Mouse (Mus musculus) limb, embryonic 12.5 days (tissue): ENCODE measurements around the gene Tnr. TPM values are rescaled to one million over a fixed set of nuclear protein-coding genes. Genes with fewer than 3 reads are reported as not detected.

Experiments used
- ATAC-seq: fragments of 200-750 bp; cut with Nextera tagmentation; 2 replicates; pipeline ENCODE4 v1.8.0; 2017; ENCODE audit warnings: low read depth, moderate TSS enrichment; ENCODE audit not compliant: insufficient number of reproducible peaks, insufficient read depth, low FRiP score, low TSS enrichment
- H3K27ac ChIP-seq: fragments of 300-500 bp; sonication (generic); 2 replicates; pipeline ENCODE4 v1.5.1; 2016; ENCODE audit warnings: mild to moderate bottlenecking, moderate library complexity
- H3K27me3 ChIP-seq: fragments of 300-500 bp; sonication (generic); 2 replicates; pipeline ENCODE4 v1.6.1; 2016; ENCODE audit warnings: mild to moderate bottlenecking, moderate library complexity
- H3K36me3 ChIP-seq: fragments of 300-500 bp; sonication (generic); 2 replicates; pipeline ENCODE4 v1.6.1; 2016; ENCODE audit warnings: mild to moderate bottlenecking, moderate library complexity
- H3K4me1 ChIP-seq: fragments of 300-500 bp; sonication (generic); replicated peaks from 2 replicates; pipeline ENCODE4 v1.6.1; 2016
- H3K4me2 ChIP-seq: fragments of 300-500 bp; sonication (generic); 2 replicates; pipeline ENCODE4 v1.6.1; 2016; ENCODE audit warnings: mild to moderate bottlenecking, moderate library complexity
- H3K4me3 ChIP-seq: fragments of 300-500 bp; sonication (generic); replicated peaks from 2 replicates; pipeline ENCODE4 v1.5.1; 2016; ENCODE audit warnings: mild to moderate bottlenecking
- H3K9ac ChIP-seq: fragments of 300-500 bp; sonication (generic); replicated peaks from 2 replicates; pipeline ENCODE4 v1.6.1; 2016; ENCODE audit warnings: mild to moderate bottlenecking, moderate library complexity
- H3K9me3 ChIP-seq: fragments of 300-500 bp; sonication (generic); 2 replicates; pipeline ENCODE4 v1.6.1; 2016; ENCODE audit warnings: mild to moderate bottlenecking, moderate library complexity
- WGBS: fragments of 180-500 bp; shearing (Covaris S2); methylation state at CpG from one replicate; pipeline ENCODE4 v1.1.7; 2016; 5-methylcytosine and 5-hydroxymethylcytosine counted together
- polyA plus RNA-seq: library from polyadenylated mRNA; unstranded; fragments of >200 nt; fragmentation: Nextera tagmentation; extraction: Ambion mirVana; gene quantifications from 2 replicates; pipeline ENCODE4 v1.2.1, GENCODE M21; 2016

Gene Tnr
- polyA plus RNA-seq, 1 experiment from 2014 or later, result not detected

DNA sequence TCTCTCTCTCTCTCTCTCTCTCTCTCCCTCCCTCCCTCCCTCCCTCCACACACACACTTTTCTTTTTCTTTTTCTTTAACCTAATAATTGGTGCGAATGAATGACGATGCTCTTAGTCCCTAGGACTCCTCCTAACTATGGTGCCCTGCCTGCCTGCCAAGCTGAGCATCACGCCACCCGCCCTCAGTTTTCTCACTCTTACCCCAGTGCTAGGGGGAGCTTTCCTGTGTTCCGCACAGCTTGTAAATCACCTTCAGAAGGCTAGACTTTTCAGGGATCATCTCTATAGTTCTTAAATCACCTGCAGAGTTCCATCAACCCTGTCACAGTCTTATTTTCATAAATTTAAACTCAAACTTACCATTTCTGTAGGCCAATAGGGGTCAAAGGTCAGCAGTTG is 200.2 kb downstream of the Tnr start:
- ATAC-seq, result no peak

DNA sequence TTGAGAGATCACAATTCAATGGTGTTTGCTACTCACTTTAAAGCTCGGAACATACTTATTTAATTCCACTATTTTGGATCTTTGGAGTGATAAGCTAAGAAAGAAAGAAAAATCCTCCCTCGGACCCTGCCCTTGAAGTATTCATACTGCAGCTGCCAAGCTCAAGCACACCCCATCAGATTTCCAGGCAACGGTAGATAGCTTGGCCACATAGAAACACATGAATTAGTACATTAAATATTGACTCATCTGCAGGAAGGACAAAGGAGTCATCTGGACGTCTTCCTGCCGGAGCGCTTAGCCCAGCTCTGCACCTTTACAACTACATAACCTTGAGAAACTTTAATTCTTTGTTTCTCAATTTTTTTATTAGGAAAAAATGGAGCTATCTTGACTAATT is 205.7 kb downstream of the Tnr start:
- no peaks in the 10 kb centered on the region for H3K9me3 ChIP-seq
- no peaks in the 10 kb centered on the region for H3K27me3 ChIP-seq
- no peak overlapping the region for H3K4me3 ChIP-seq
- no peak for ATAC-seq
- WGBS, result 92% methylated on average over 6 of the region's 6 CpGs
- no peak overlapping the region for H3K27ac ChIP-seq
- no peak overlapping the region for H3K9ac ChIP-seq
- H3K36me3 ChIP-seq, result no peaks in the 10 kb centered on the region
- H3K4me1 ChIP-seq, result no peaks in the 10 kb centered on the region
- no peak overlapping the region for H3K4me2 ChIP-seq

More for the DNA sequence above, 200.2 kb downstream of the Tnr start:
- Histone ChIP-seq H3K9ac (no peak overlapping the region), H3K27ac (no peak overlapping the region), H3K4me1 (no peaks in the 10 kb centered on the region), H3K9me3 (no peaks in the 10 kb centered on the region), H3K36me3 (no peaks in the 10 kb centered on the region), H3K4me2 (no peak overlapping the region), H3K4me3 (no peak overlapping the region), H3K27me3 (no peaks in the 10 kb centered on the region)
- 95% methylated on average over 5 of the region's 5 CpGs for WGBS

DNA sequence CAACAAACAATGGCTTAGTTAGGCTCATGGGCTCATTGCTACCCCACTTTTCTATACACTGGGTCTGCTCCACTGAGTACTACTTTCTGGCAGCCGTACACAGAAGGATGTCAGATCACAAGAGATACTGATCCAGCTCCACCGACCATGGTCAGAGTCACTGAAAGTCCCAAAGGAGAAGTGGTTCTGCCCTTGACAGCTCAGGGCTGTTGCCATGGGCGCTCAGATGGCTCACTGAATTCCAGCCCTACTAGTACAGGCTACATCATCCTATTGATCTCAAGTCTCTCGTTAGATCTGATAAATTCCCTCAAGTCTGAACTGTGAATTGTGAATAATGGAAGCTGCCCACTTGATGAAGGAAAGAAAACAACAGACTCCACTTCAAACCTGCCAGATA is 207.3 kb downstream of the Tnr start:
- H3K9me3 ChIP-seq, result no peaks in the 10 kb centered on the region
- H3K27me3 ChIP-seq, result no peaks in the 10 kb centered on the region
- no peaks in the 10 kb centered on the region for H3K4me1 ChIP-seq
- ATAC-seq, result no peak
- H3K9ac ChIP-seq, result no peak overlapping the region
- H3K4me2 ChIP-seq, result no peak overlapping the region
- WGBS, result 73% methylated on average over 4 of the region's 4 CpGs
- H3K4me3 ChIP-seq, result no peak overlapping the region
- H3K36me3 ChIP-seq, result no peaks in the 10 kb centered on the region
- no peak overlapping the region for H3K27ac ChIP-seq

DNA sequence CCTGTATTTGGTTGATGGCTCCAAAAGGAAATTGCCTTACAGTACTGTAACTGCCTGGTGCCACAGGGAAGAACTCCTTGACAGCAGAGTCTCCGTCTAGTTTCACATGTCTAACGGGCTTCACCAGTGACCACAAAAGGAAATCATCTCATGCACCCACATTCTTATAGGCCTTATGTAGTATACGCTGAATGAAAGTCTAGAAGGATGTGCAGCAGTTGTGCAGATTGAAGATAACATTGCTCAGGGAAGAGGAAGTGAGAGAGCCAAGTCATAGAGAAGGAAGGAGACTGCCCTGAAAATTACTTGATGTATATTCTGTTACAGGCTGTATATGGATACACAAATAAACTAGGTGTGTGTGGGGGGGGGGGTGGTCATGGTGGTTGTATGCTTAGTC is 211.5 kb downstream of the Tnr start:
- Histone ChIP-seq H3K36me3 (no peaks in the 10 kb centered on the region), H3K4me3 (no peak overlapping the region), H3K9me3 (no peaks in the 10 kb centered on the region), H3K27me3 (no peaks in the 10 kb centered on the region), H3K4me1 (no peaks in the 10 kb centered on the region), H3K4me2 (no peak overlapping the region), H3K9ac (no peak overlapping the region), H3K27ac (no peak overlapping the region)
- 92% methylated on average over 3 of the region's 3 CpGs for WGBS
- no peak for ATAC-seq

DNA sequence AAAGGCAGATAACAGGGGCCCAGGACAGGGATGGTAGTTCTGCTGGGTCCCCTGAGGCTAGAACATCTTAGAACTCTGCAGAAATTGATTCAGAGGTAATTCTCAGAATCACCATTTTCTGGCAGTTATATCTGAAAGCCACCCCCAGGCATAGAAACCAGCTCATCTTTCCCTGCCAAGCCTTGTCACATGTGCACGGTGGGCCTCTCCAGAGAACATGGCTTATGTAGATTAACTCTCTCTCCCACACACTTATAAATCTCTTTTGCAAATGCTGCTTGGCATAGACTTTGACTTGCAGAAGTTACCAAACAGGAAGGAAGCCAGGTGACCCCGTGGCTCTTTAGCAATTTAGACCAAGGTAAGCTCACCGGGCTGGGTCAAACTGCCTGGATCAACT is 215.9 kb downstream of the Tnr start:
- H3K4me1 ChIP-seq, result no peaks in the 10 kb centered on the region
- no peaks in the 10 kb centered on the region for H3K36me3 ChIP-seq
- 70% methylated on average over 3 of the region's 3 CpGs for WGBS
- H3K4me2 ChIP-seq, result no peak overlapping the region
- no peak overlapping the region for H3K9ac ChIP-seq
- H3K27ac ChIP-seq, result no peak overlapping the region
- ATAC-seq, result no peak
- no peaks in the 10 kb centered on the region for H3K27me3 ChIP-seq
- H3K4me3 ChIP-seq, result no peak overlapping the region
- H3K9me3 ChIP-seq, result no peaks in the 10 kb centered on the region

DNA sequence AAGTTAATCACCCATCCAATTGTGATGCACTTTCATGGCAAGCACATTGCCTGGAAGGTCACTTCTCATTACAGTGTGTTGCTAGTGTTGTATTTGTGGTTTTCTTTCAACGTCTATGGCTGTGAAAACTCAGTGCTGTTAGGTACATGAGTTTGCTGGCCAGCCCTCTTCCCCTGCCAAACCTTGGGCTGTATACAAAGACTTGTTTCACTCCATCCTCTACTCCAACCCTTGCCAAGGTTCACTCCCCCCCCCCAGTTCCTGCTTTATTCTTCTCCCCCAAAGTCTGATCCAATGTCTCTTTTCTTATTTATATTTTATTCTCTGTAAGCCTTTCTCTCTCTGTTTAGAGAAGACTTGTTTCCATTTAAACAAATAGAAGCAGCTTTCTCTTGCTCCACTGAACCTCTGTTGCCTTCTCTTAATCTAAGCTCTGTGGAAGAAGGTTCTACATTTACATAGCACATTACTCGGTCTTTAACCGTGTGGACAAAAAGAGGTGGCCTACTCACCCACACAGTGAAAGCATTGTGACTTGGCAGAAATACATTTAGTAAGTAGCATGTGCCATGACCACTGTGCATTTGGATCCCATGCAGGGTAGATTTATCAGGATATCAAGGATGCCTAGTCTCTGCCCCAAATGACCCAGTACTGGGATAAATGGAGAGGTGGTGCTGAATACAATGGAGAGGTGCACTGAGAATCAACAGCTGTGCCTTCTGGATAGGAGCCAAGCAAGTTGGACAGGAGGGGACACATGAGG is 217.9 kb downstream of the Tnr start:
- no peak overlapping the region for H3K9ac ChIP-seq
- no peaks in the 10 kb centered on the region for H3K27me3 ChIP-seq
- no peaks in the 10 kb centered on the region for H3K36me3 ChIP-seq
- no peak for ATAC-seq
- no peak overlapping the region for H3K4me3 ChIP-seq
- H3K4me1 ChIP-seq, result no peaks in the 10 kb centered on the region
- WGBS, result 69% methylated on average over 3 of the region's 3 CpGs
- no peak overlapping the region for H3K4me2 ChIP-seq
- no peak overlapping the region for H3K27ac ChIP-seq
- no peaks in the 10 kb centered on the region for H3K9me3 ChIP-seq

- no peaks in the 10 kb centered on the region for H3K4me1 ChIP-seq
- H3K36me3 ChIP-seq, result no peaks in the 10 kb centered on the region
- H3K27me3 ChIP-seq, result no peaks in the 10 kb centered on the region
- ATAC-seq, result no peak
- no peaks in the 10 kb centered on the region for H3K9me3 ChIP-seq
- WGBS, result 75% methylated on average over 3 of the region's 3 CpGs
- H3K4me2 ChIP-seq, result no peak overlapping the region
- no peak overlapping the region for H3K4me3 ChIP-seq
- no peak overlapping the region for H3K27ac ChIP-seq
- no peak overlapping the region for H3K9ac ChIP-seq
These were observed 218.4 kb downstream of the Tnr start for GRCm38 (mm10) chr1:159742003-159742274.

DNA sequence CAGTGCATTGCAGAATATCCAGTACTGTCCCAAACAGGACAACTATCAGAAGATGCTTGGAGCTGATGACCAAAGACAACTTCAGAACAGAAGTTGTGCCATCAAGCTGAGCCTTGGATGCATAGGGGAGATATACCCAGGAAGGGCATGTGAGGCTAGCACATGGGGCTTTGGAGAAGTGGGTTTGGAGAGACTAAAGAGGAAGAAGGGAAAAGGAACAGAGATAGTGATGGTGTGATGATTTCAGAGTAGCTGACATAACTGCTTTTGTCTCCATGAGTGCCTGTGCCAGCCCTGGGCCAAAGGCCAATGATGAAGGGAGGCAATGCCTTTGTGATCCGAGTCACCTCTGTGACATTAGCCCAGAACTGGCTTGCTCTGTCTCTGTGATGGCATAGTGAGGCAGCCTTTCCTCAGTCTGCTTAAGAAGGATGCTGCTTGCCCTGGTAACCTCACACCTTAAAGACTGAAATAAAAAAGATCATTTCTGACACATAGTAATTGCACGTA is 220.2 kb downstream of the Tnr start:
- H3K27me3 ChIP-seq, result no peaks in the 10 kb centered on the region
- no peaks in the 10 kb centered on the region for H3K4me1 ChIP-seq
- no peak overlapping the region for H3K4me3 ChIP-seq
- no peak overlapping the region for H3K27ac ChIP-seq
- no peak for ATAC-seq
- H3K36me3 ChIP-seq, result no peaks in the 10 kb centered on the region
- H3K9ac ChIP-seq, result no peak overlapping the region
- no peak overlapping the region for H3K4me2 ChIP-seq
- no peaks in the 10 kb centered on the region for H3K9me3 ChIP-seq
- 88% methylated on average over 2 of the region's 2 CpGs for WGBS

- Histone ChIP-seq H3K36me3 (no peaks in the 10 kb centered on the region), H3K27ac (no peak overlapping the region), H3K4me3 (no peak overlapping the region), H3K4me2 (no peak overlapping the region), H3K4me1 (no peaks in the 10 kb centered on the region), H3K9me3 (no peaks in the 10 kb centered on the region), H3K27me3 (no peaks in the 10 kb centered on the region), H3K9ac (no peak overlapping the region)
- 82% methylated on average over 2 of the region's 2 CpGs for WGBS
- no peak for ATAC-seq
These were observed 221.7 kb downstream of the Tnr start for GRCm38 (mm10) chr1:159745311-159745710.

GRCm38 (mm10) chr1:159747969-159748368 is 224.4 kb downstream of the Tnr start:
- 68% methylated on average over 7 of the region's 7 CpGs for WGBS
- Histone ChIP-seq H3K9me3 (no peaks in the 10 kb centered on the region), H3K4me2 (no peak overlapping the region), H3K4me1 (no peaks in the 10 kb centered on the region), H3K27me3 (no peaks in the 10 kb centered on the region), H3K9ac (no peak overlapping the region), H3K36me3 (no peaks in the 10 kb centered on the region), H3K4me3 (no peak overlapping the region), H3K27ac (no peak overlapping the region)
- ATAC-seq, result no peak

GRCm38 (mm10) chr1:159750411-159750810 is 226.8 kb downstream of the Tnr start:
- Histone ChIP-seq H3K27ac (no peak overlapping the region), H3K9ac (no peak overlapping the region), H3K36me3 (no peaks in the 10 kb centered on the region), H3K9me3 (no peaks in the 10 kb centered on the region), H3K4me3 (no peak overlapping the region), H3K4me1 (no peaks in the 10 kb centered on the region), H3K4me2 (no peak overlapping the region), H3K27me3 (no peaks in the 10 kb centered on the region)
- ATAC-seq, result no peak
- WGBS, result 71% methylated on average over 5 of the region's 5 CpGs

GRCm38 (mm10) chr1:159750876-159751275 is 227.3 kb downstream of the Tnr start:
- Histone ChIP-seq H3K27ac (no peak overlapping the region), H3K36me3 (no peaks in the 10 kb centered on the region), H3K9me3 (no peaks in the 10 kb centered on the region), H3K4me1 (no peaks in the 10 kb centered on the region), H3K9ac (no peak overlapping the region), H3K4me2 (no peak overlapping the region), H3K4me3 (no peak overlapping the region), H3K27me3 (no peaks in the 10 kb centered on the region)
- no peak for ATAC-seq
- 36% methylated on average over 6 of the region's 6 CpGs for WGBS
